Mouse (Mus musculus): Measurements from ENCODE around the gene Sorcs1.
A peak's percentile ranks its signal among the peaks of the same experiment; 100 is the strongest.

Gene Sorcs1

DNA sequence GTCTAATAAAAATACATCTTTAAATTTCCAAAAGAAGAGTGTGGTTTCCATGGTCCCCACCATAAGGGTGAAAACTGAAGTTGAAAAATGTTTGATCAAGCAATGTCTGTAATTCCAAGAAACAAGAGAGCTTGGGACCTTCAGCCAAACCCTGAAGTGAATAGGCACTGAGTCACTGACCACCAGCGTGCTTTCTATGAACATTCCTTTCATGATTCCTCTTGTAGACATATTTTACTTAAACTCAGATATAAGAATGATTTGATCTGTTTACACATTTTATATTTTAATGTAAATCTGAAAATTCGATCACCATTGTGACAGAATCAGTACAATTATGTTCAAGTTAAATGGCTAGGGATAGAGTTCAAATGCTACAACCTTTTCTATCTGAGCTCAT is 112.1 kb downstream of the Sorcs1 start:
- no peak for DNase-seq (ENCODE audit: extremely low spot score)

GRCm38 (mm10) chr19:50558771-50559170 is 119.7 kb downstream of the Sorcs1 start:
- DNase-seq (ENCODE audit: extremely low spot score): no peak

DNA sequence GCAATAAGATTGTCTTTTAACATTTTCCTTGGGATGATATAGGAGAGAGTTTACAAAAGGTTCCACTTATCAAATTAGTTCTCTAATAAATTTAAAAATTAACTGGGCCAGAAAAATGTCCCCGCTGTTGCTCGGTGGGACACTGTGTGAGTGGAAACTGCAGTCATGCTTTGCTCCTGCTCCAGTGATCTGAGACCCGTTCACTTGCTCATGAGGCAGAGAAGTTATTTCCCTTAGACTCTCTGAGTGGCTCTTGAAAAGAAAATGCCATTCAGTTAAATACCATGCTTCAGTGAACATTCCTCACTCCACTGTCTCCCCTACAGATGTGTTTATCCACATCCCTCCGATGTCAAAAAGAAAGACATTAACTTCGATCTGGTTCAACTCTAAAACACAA is 144.4 kb downstream of the Sorcs1 start:
- DNase-seq (ENCODE audit: extremely low spot score): no peak

DNA sequence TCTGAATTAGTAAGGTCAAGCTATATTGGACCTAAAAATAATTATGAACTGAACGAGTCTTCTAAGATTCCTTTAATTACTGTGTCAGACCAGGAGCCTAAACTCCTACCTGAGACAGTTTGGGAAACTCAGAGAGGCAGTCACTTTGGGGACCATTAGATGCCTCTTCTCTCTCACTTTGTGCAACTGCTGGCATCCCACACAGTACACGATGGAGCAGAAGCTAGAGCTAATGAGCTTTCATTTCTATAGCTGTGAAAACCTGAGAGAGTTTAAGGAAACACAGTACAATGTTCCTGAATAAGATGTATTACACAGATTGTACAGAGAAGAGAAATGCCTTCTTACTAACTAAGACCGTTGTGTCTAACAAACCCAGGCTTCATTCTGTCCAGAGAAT is 150.6 kb downstream of the Sorcs1 start:
- no peak for DNase-seq (ENCODE audit: extremely low spot score)

DNA sequence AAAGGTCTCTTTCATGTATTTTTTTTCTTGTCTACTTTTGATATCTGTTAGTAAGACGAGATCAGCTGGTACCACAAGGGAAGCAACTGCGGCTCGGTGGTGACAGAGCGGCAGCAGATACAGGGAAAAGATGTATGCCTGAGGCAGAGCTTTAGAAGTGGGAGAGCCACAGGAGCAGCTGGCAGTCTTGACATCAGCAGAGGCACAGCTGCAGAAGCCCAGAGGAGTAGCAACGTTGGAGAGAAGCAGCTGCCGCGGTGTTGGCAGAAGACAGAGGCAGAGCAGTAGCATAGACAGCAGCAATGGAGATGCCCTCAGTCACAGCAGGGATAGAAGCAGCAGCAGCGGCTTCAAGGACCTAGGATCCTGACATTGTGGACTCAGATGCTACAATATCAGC is 152.4 kb downstream of the Sorcs1 start:
- DNase-seq (ENCODE audit: extremely low spot score): no peak

DNA sequence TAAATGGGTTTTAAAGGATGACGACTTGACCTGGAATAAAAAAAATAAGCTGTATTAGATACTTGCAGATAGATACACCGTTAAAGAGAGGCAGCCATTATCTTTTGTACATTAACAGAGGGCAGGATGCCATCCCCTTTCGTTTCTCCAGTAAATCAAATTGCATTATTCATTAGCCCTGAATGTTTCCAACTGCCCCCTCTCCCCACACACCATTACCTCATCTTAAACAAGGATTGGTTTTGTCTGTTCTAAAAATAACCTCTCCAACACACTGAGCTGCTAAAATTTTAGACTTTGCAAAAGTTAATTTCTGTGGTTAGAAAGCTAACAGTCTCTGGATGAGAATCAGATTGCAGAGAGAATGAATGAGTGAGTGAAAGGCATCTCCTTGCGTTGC is 156.5 kb downstream of the Sorcs1 start:
- no peak for DNase-seq (ENCODE audit: extremely low spot score)

GRCm38 (mm10) chr19:50515059-50515673 is 163.3 kb downstream of the Sorcs1 start:
- no peak for DNase-seq (ENCODE audit: extremely low spot score)

- no peak for DNase-seq (ENCODE audit: extremely low spot score)
Measured at GRCm38 (mm10) chr19:50514309-50514830, 164.1 kb downstream of the Sorcs1 start.

DNA sequence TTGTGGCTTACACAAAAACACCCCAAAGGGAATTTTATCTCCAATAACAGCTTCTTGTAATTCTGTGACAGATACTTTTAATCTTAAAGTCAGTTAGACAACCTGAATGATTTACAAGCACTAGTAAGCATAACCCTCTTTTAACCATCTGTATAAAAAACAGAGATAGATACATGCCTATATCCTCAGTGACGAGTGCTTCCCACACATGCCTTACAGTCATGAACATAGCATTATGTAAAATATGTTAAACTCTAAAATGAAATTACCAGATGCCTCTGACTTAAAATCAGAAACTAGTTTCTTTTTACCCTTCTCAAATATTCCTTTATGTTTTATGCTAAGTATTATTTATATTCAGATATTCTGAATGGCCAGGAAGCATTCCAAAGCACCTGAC is 175.6 kb downstream of the Sorcs1 start:
- no peak for DNase-seq (ENCODE audit: extremely low spot score)

- DNase-seq (ENCODE audit: extremely low spot score): no peak
Measured at GRCm38 (mm10) chr19:50491121-50491520, 187.3 kb downstream of the Sorcs1 start.

DNA sequence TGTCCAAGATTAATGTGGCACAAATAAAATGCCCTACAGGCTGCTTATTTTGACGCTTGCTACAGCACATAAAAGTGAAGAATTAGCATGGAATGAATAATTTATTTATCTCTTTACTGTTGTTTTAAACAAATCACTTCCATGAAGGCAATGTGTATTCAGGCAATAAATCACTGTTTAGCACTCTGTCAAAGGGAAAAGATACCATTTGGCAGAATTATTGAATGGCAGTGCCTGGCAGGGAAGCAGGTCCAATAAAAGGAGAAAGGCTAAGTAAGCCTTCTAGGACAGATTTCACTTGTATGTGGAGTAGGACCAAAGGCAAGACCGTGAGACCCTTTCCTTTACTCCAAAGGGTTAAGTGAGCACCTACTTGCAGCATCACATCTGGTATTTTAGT is 187.7 kb downstream of the Sorcs1 start:
- DNase-seq (ENCODE audit: extremely low spot score): no peak

DNA sequence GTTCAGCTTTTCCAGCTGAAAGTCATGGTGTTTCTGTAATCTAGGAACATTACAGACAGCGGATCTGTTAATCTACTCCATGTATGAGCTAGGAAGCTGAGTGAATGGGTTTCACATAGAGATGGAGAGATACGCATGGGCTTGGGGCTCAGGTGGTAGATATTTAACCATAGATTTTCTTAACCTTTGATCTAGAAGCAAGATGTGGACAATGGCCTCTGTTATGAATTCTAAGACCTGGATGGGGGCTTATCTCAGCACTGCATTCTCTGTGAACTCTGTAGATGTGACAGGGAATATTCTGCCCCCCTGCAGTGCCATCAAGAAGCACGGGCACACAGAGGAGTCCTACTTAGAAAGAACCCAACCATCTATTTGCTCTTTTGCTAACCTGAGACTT is 188.7 kb downstream of the Sorcs1 start:
- no peak for DNase-seq (ENCODE audit: extremely low spot score)

DNA sequence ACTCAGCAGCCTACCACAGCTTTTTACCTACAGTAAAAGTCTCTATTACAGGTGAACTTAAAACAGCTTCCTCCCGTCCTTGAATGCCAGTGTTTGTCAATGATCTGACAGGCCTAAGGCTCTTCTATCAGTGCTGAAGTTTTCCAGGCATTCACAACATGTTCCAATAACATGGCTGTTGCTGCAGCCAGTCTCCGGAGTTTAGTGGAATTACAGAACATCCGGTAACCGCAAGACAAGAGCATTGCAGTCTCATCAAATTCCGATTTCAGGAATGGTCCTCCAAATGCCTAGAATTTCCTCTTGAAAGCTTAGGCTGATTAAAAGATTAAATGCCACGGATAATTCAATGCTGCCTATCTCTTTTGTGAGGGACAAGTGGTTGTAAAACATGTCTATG is 190.0 kb downstream of the Sorcs1 start:
- no peak for DNase-seq (ENCODE audit: extremely low spot score)

DNA sequence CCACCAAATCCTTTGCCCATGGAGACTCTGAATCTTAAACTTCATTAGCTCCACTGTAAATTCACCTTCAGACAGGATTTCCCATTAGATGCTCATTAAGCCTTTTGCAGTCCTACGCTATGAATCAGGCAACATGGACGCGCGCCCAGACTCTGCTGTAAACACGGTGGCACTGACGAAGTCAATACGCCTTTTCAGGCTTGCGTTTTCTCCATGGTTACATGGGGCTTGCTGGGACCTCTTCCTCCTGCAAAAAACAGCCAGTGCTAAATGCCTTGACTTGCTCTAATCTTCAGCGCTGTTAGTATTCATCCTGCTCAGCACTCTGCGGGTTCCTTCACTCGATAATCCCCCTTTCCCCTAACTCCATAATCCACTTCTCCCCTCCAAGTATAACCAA is 190.7 kb downstream of the Sorcs1 start:
- DNase-seq (ENCODE audit: extremely low spot score): no peak

DNA sequence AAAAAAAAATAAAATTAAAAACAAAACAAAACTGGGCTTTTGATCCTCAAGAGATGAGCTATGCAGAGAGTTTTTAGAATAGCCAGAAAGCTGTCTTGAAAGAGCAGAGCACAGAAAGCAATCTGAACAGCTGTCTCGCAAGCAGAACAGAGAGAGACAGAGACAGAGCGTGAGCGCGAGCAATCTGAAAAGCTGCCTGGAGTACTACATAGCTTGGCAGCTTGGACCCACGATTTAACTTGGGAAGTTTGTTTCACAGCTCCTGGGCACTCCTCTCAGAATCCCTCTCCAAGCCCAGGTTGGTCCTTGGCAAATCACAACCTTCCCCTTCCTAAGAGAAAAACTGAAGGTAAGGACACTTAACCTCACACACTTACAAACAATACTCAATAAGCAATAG is 192.1 kb downstream of the Sorcs1 start:
- DNase-seq (ENCODE audit: extremely low spot score): no peak

DNA sequence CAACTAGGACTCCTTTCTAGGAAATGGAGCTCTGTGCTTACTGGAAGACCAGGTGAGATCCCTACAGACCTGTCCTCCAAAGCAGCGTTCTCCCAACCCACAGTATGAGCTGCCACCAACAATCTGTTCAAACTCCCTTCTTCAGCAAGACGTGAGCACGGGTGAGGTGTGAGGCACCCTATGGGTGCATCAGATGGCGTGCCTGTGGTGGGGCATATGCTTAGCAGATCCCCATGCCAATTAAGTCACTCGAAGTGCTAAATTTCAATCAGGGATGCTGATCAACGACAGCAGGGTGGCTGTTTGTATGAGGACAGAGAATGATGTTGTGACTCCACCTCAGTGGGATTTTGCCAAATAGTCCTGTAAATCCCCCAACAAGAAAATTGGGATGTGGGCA is 201.7 kb downstream of the Sorcs1 start:
- DNase-seq (ENCODE audit: extremely low spot score): no peak

- no peak for DNase-seq (ENCODE audit: extremely low spot score)
Measured at GRCm38 (mm10) chr19:50468592-50468991, 209.9 kb downstream of the Sorcs1 start.

DNA sequence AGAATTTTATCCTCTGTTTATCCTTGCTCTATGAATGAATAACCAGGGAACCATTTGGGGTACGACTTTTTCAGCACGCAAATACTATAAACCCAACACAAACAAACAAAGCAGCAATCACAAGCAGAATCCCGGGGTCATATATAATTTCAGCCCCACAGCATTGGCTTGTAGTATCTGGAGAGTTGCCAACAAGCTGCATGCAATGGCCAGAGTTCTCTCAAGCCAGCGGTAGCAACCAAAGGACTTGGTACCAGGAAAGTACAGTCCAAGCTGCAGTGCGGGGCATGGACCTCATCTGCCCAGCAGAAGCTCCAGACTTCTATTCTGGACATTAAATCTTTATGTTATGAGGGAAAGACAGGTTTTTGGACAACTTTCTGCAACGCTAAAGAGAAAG is 213.6 kb downstream of the Sorcs1 start:
- no peak for DNase-seq (ENCODE audit: extremely low spot score)

- DNase-seq (ENCODE audit: extremely low spot score): no peak
Measured at GRCm38 (mm10) chr19:50458581-50458980, 219.9 kb downstream of the Sorcs1 start.

DNA sequence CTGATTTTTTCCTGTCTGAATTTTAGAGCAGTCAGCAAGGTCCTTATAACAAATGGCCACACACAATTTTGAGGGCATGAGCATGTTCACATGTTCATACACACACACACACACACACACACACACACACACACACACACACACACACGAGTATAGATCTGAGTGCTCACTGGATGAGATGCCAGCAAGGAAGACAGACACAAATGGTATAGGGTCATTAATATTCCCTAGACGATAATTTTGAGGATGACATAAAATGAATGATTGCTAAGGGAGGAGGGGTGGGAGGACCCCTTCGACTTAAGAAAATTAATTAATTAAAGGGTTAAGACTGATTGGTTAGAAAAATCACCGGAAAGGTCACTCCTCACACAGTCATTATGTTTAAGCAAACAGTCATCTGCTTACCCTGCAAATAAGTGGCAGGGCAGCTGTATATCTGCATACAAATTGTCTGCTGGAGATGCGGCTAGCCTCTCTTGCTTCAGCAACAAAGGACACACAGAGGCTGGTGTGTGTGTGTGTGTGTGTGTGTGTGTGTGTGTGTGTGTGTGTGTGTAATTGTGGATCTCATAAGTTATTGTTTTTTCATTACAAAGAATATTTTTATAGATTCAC is 221.1 kb downstream of the Sorcs1 start:
- no peak for DNase-seq (ENCODE audit: extremely low spot score)

DNA sequence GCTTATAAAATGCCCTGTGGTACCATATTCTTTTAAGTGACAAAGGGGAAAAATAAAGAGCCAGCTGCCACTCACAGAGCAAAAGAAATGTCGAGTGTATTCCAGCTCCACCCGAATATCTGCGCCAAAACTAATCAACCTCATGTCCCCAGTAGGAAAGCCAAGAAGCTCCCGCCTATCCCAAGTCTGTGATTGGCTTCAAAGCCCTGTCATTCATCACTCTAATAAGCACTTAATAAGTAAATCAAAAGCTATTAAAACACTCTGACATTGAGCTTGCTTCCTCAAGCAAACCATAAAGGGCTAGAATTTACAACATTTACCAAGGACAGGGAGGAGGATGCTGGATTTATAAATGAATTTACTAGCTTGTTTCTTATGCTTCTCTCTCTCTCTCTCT is 237.3 kb downstream of the Sorcs1 start:
- no peak for DNase-seq (ENCODE audit: extremely low spot score)

DNA sequence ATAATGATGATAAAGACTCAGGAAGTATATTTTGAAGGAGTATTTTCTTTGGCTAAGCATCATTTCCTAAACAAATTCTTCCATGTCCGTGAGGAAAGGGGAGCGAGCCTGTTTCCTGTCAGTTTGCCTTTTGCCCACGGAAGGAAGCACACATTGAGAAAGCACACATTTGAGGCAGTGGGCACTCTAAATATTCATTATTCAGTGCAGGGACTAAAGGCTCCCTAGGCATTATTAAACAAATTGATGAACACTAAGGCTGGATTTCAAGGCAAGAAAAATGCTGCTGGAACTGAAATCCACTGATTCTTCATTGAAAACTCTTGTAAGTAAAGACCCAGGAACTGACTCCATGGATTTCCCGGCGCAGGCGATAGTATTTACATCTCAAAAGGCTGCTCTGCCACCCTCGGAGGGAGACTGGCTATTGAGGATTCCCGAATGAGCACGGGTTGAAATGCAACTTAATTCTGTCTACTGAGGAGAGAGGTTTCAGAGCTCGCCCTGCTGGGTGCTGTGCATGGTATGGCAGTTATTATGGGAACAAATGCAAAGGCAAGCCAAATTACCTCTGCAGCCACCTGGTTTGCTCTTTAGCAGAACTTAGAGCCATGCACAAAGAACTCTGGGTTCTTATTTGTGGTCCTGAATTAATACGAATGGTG is 238.1 kb downstream of the Sorcs1 start:
- peak; percentile 54 for DNase-seq (ENCODE audit: extremely low spot score)

DNA sequence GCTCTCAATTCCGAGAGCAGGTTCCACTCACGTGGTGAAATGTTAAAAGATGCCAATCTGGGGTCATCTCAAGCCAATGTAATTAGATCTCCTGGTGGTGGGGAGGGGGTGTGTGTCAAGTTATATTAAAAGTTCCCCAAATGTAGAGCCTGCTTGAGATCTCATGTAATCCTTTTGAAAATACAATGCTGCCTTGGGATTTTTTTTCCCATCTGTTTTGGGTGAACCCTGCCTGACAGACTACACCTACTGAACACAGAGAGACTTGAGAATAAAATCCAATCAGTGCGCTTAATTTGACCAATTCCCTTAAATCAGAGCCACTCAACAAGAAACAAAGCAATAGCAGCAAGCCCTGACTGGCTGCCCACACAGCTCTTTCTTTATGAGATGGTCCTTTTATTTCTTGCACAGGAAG is 239.0 kb downstream of the Sorcs1 start:
- no peak for DNase-seq (ENCODE audit: extremely low spot score)
